Mouse (Mus musculus): Measurements from ENCODE around the gene Elavl3. TPM values are rescaled to one million over a fixed set of nuclear protein-coding genes. Genes with fewer than 3 reads are reported as not detected.

Gene Elavl3
- total RNA-seq, 1 experiment, result 2.6 TPM

- peaks cover 0 to 12% of the 10 kb centered on the region in 2 experiments; a peak in 2 of 4 replicates for H3K4me1 ChIP-seq (ENCODE audit: control insufficient read depth in 2 of 2, insufficient read depth in 2 of 2, low read length in 2 of 2, poor library complexity in 1 of 2)
- H3K4me3 ChIP-seq (ENCODE audit: insufficient read depth in 1 of 2, low read depth in 1 of 2, low read length in 2 of 2, poor library complexity in 1 of 2, severe bottlenecking in 1 of 2), result no peak overlapping the region
- no peak overlapping the region for H3K9ac ChIP-seq (ENCODE audit: insufficient read depth, low read depth, low read length, poor library complexity, severe bottlenecking)
- in situ Hi-C loops (cut with MboI; ENCODE audit: low sequenced_read_pairs in 2 of 2, unreplicated experiment in 2 of 2), result loop anchor here in 1 of 2 experiments (5.0 to 10.0 kb wide), 2 partner anchors 69 to 167 kb away; no protein-coding TSS in a partner anchor
- H3K9me3 ChIP-seq (ENCODE audit: control insufficient read depth, insufficient read depth, low read depth, low read length), result no peaks in the 10 kb centered on the region
- TF ChIP-seq MAFK (IDR thresholded peaks at IDR 0.05; ENCODE audit: insufficient read depth, low read depth, low read length) (no peak), ZC3H11A (IDR thresholded peaks at IDR 0.05; ENCODE audit: borderline replicate concordance, low read depth, low read length) (peak; percentile 67; the same call in 1 of the 2 replicates)
- H3K27ac ChIP-seq (ENCODE audit: insufficient read depth, low read depth, low read length, poor library complexity, severe bottlenecking), result no peak overlapping the region
- no peaks in the 10 kb centered on the region for H3K36me3 ChIP-seq (ENCODE audit: control insufficient read depth, insufficient read depth, low read length, poor library complexity, severe bottlenecking)
- DNase-seq (ENCODE audit: low read depth, low spot score), result no peak
Measured at GRCm38 (mm10) chr9:21977972-21978371, 73.9 kb downstream of the Elavl3 start.

- Histone ChIP-seq H3K27ac (ENCODE audit: insufficient read depth, low read depth, low read length, poor library complexity, severe bottlenecking) (no peak overlapping the region), H3K36me3 (ENCODE audit: control insufficient read depth, insufficient read depth, low read length, poor library complexity, severe bottlenecking) (no peaks in the 10 kb centered on the region), H3K4me1 (ENCODE audit: control insufficient read depth in 2 of 2, insufficient read depth in 2 of 2, low read length in 2 of 2, poor library complexity in 1 of 2) (peaks cover 0 to 12% of the 10 kb centered on the region in 2 experiments; a peak in 2 of 4 replicates), H3K9me3 (ENCODE audit: control insufficient read depth, insufficient read depth, low read depth, low read length) (no peaks in the 10 kb centered on the region), H3K4me3 (ENCODE audit: insufficient read depth in 1 of 2, low read depth in 1 of 2, low read length in 2 of 2, poor library complexity in 1 of 2, severe bottlenecking in 1 of 2) (no peak overlapping the region), H3K9ac (ENCODE audit: insufficient read depth, low read depth, low read length, poor library complexity, severe bottlenecking) (no peak overlapping the region)
- TF ChIP-seq MAFK (IDR thresholded peaks at IDR 0.05; ENCODE audit: insufficient read depth, low read depth, low read length) (no peak), ZC3H11A (IDR thresholded peaks at IDR 0.05; ENCODE audit: borderline replicate concordance, low read depth, low read length) (no peak), ZNF384 (IDR thresholded peaks at IDR 0.05; ENCODE audit: low read depth, low read length) (no peak), CHD2 (IDR thresholded peaks at IDR 0.05; ENCODE audit: low read depth, low read length) (no peak)
- no peak for DNase-seq (ENCODE audit: low read depth, low spot score)
- in situ Hi-C loops (cut with MboI; ENCODE audit: low sequenced_read_pairs in 2 of 2, unreplicated experiment in 2 of 2), result loop anchor here in 1 of 2 experiments (5.0 to 10.0 kb wide), 2 partner anchors 70 to 167 kb away; no protein-coding TSS in a partner anchor
Measured at GRCm38 (mm10) chr9:21977331-21977730, 74.5 kb downstream of the Elavl3 start.

- H3K36me3 ChIP-seq (ENCODE audit: control insufficient read depth, insufficient read depth, low read length, poor library complexity, severe bottlenecking), result no peaks in the 10 kb centered on the region
- peaks cover 0 to 12% of the 10 kb centered on the region in 2 experiments; a peak in 2 of 4 replicates for H3K4me1 ChIP-seq (ENCODE audit: control insufficient read depth in 2 of 2, insufficient read depth in 2 of 2, low read length in 2 of 2, poor library complexity in 1 of 2)
- H3K4me3 ChIP-seq (ENCODE audit: insufficient read depth in 1 of 2, low read depth in 1 of 2, low read length in 2 of 2, poor library complexity in 1 of 2, severe bottlenecking in 1 of 2), result no peak overlapping the region
- no peak overlapping the region for H3K27ac ChIP-seq (ENCODE audit: insufficient read depth, low read depth, low read length, poor library complexity, severe bottlenecking)
- H3K9me3 ChIP-seq (ENCODE audit: control insufficient read depth, insufficient read depth, low read depth, low read length), result no peaks in the 10 kb centered on the region
- H3K9ac ChIP-seq (ENCODE audit: insufficient read depth, low read depth, low read length, poor library complexity, severe bottlenecking), result no peak overlapping the region
- in situ Hi-C loops (cut with MboI; ENCODE audit: low sequenced_read_pairs in 2 of 2, unreplicated experiment in 2 of 2), result loop anchor here in 1 of 2 experiments (5.0 to 10.0 kb wide), 2 partner anchors 71 to 168 kb away; no protein-coding TSS in a partner anchor
- TF ChIP-seq CHD2 (IDR thresholded peaks at IDR 0.05; ENCODE audit: low read depth, low read length), result no peak
- TF ChIP-seq ZNF384 (IDR thresholded peaks at IDR 0.05; ENCODE audit: low read depth, low read length), result no peak
- TF ChIP-seq HCFC1 (IDR thresholded peaks at IDR 0.05; ENCODE audit: borderline replicate concordance, insufficient read depth, low read length), result no peak
- no peak for TF ChIP-seq ZC3H11A (IDR thresholded peaks at IDR 0.05; ENCODE audit: borderline replicate concordance, low read depth, low read length)
- no peak for TF ChIP-seq MAFK (IDR thresholded peaks at IDR 0.05; ENCODE audit: insufficient read depth, low read depth, low read length)
- DNase-seq (ENCODE audit: low read depth, low spot score), result no peak
Measured at GRCm38 (mm10) chr9:21976626-21977175, 75.1 kb downstream of the Elavl3 start.

- no peaks in the 10 kb centered on the region for H3K4me1 ChIP-seq (ENCODE audit: control insufficient read depth in 2 of 2, insufficient read depth in 2 of 2, low read length in 2 of 2, poor library complexity in 1 of 2)
- DNase-seq (ENCODE audit: low read depth, low spot score), result no peak
- TF ChIP-seq HCFC1 (IDR thresholded peaks at IDR 0.05; ENCODE audit: borderline replicate concordance, insufficient read depth, low read length) (no peak), MAFK (IDR thresholded peaks at IDR 0.05; ENCODE audit: insufficient read depth, low read depth, low read length) (no peak), ZC3H11A (IDR thresholded peaks at IDR 0.05; ENCODE audit: borderline replicate concordance, low read depth, low read length) (no peak), ZNF384 (IDR thresholded peaks at IDR 0.05; ENCODE audit: low read depth, low read length) (no peak), CHD2 (IDR thresholded peaks at IDR 0.05; ENCODE audit: low read depth, low read length) (no peak)
- no peak overlapping the region for H3K9ac ChIP-seq (ENCODE audit: insufficient read depth, low read depth, low read length, poor library complexity, severe bottlenecking)
- no peaks in the 10 kb centered on the region for H3K36me3 ChIP-seq (ENCODE audit: control insufficient read depth, insufficient read depth, low read length, poor library complexity, severe bottlenecking)
- no peak overlapping the region for H3K27ac ChIP-seq (ENCODE audit: insufficient read depth, low read depth, low read length, poor library complexity, severe bottlenecking)
- H3K4me3 ChIP-seq (ENCODE audit: insufficient read depth in 1 of 2, low read depth in 1 of 2, low read length in 2 of 2, poor library complexity in 1 of 2, severe bottlenecking in 1 of 2), result no peak overlapping the region
- no peaks in the 10 kb centered on the region for H3K9me3 ChIP-seq (ENCODE audit: control insufficient read depth, insufficient read depth, low read depth, low read length)
- in situ Hi-C loops (cut with MboI; ENCODE audit: low sequenced_read_pairs in 2 of 2, unreplicated experiment in 2 of 2), result no loop called here
Measured at GRCm38 (mm10) chr9:21969304-21969703, 82.5 kb downstream of the Elavl3 start.

Data from ES-E14 (cell line).